Mouse (Mus musculus): ENCODE measurements around the gene Pam.

Pam gene

GRCm38 (mm10) chr1:98095246-98095990 is at the start of gene Pam:
Gene Pam (minus strand): TSS chr1:98095646.
- DNase-seq (ENCODE audit: low spot score in 2 of 2): peak; percentile 46 to 67

GRCm38 (mm10) chr1:98144845-98145244 is 49.4 kb upstream of the Pam start:
- DNase-seq (ENCODE audit: low spot score in 2 of 2): peak in 1 of 2 experiments; percentile 4

GRCm38 (mm10) chr1:98131244-98131643 is 35.8 kb upstream of the Pam start:
- DNase-seq (ENCODE audit: low spot score in 2 of 2): no peak

- peak in 1 of 2 experiments; percentile 3 for DNase-seq (ENCODE audit: low spot score in 2 of 2)
Measured at GRCm38 (mm10) chr1:98129561-98130347, 34.3 kb upstream of the Pam start.

GRCm38 (mm10) chr1:98129111-98129510 is 33.7 kb upstream of the Pam start:
- no peak for DNase-seq (ENCODE audit: low spot score in 2 of 2)

- DNase-seq (ENCODE audit: low spot score in 2 of 2): no peak
Measured at GRCm38 (mm10) chr1:98128338-98129096, 33.1 kb upstream of the Pam start.

GRCm38 (mm10) chr1:98126268-98126667 is 30.8 kb upstream of the Pam start:
- DNase-seq (ENCODE audit: low spot score in 2 of 2): no peak

- DNase-seq (ENCODE audit: low spot score in 2 of 2): no peak
Measured at GRCm38 (mm10) chr1:98124727-98125126, 29.3 kb upstream of the Pam start.

- no peak for DNase-seq (ENCODE audit: low spot score in 2 of 2)
Measured at GRCm38 (mm10) chr1:98119595-98119994, 24.1 kb upstream of the Pam start.

- DNase-seq (ENCODE audit: low spot score in 2 of 2): no peak
Measured at GRCm38 (mm10) chr1:98107599-98107998, 12.2 kb upstream of the Pam start.

GRCm38 (mm10) chr1:98099441-98099840 is 4.0 kb upstream of the Pam start:
- DNase-seq (ENCODE audit: low spot score in 2 of 2): no peak

GRCm38 (mm10) chr1:98097957-98098729 is 2.7 kb upstream of the Pam start:
- no peak for DNase-seq (ENCODE audit: low spot score in 2 of 2)

GRCm38 (mm10) chr1:98096396-98096935 is 1.0 kb upstream of the Pam start:
- no peak for DNase-seq (ENCODE audit: low spot score in 2 of 2)

- DNase-seq (ENCODE audit: low spot score in 2 of 2): no peak
Measured at GRCm38 (mm10) chr1:98095991-98096330, 515 bp upstream of the Pam start.

- no peak for DNase-seq (ENCODE audit: low spot score in 2 of 2)
Measured at GRCm38 (mm10) chr1:98094811-98095245, 618 bp downstream of the Pam start.

GRCm38 (mm10) chr1:98089336-98089975 is 6.0 kb downstream of the Pam start:
- DNase-seq (ENCODE audit: low spot score in 2 of 2): no peak

GRCm38 (mm10) chr1:98086456-98086855 is 9.0 kb downstream of the Pam start:
- DNase-seq (ENCODE audit: low spot score in 2 of 2): no peak

GRCm38 (mm10) chr1:98084596-98085274 is 10.7 kb downstream of the Pam start:
- no peak for DNase-seq (ENCODE audit: low spot score in 2 of 2)

GRCm38 (mm10) chr1:98083508-98083907 is 11.9 kb downstream of the Pam start:
- no peak for DNase-seq (ENCODE audit: low spot score in 2 of 2)

- DNase-seq (ENCODE audit: low spot score in 2 of 2): no peak
Measured at GRCm38 (mm10) chr1:98082988-98083387, 12.5 kb downstream of the Pam start.
